ENCODE assay signal across 13 mouse cellular contexts in genomic region chr15:100414011-100414410, GRCm38 (mm10). TPM values are rescaled to one million over a fixed set of nuclear protein-coding genes. Genes with fewer than 3 reads are reported as not detected.
DNase-seq lines count a peak whose midpoint lies in the region; ATAC-seq and TF ChIP-seq lines count a peak whose summit lies in the region.
"Had no signal": no experiment of that assay in that cellular context is flagged by ENCODE, and none has a peak within 500 bp of the region (broad histone marks: within the 10 kb centered on the region; RNA-seq: fewer than 3 reads in every experiment).

No protein-coding gene starts in this region.

- no peaks in the 10 kb centered on the region; the same call in 1 of the 2 replicates for H3K36me3 ChIP-seq in kidney, adult 2 months (ENCODE audit: control insufficient read depth, insufficient read depth, low read length)
- peaks cover 17% of the 10 kb centered on the region for H3K36me3 ChIP-seq in kidney, embryonic 14.5 days (ENCODE audit: control insufficient read depth, insufficient read depth, low read length)
- peaks cover 70% of the 10 kb centered on the region for H3K36me3 ChIP-seq in liver, embryonic 13.5 days

- H3K4me1 ChIP-seq in kidney, adult 2 months (ENCODE audit: control insufficient read depth, insufficient read depth, low read length): peaks cover 61% of the 10 kb centered on the region
- H3K4me1 ChIP-seq in kidney, embryonic 14.5 days (ENCODE audit: control insufficient read depth, insufficient read depth, low read length): peaks cover 9% of the 10 kb centered on the region
- peaks cover 3% of the 10 kb centered on the region for H3K4me1 ChIP-seq in bone marrow, adult 2 months (ENCODE audit: control insufficient read depth, insufficient read depth, low read length)
- H3K4me1 ChIP-seq in liver, embryonic 13.5 days (replicated peaks): peaks cover 93% of the 10 kb centered on the region

- ATAC-seq in kidney, embryonic 14.5 days (ENCODE audit: low FRiP score, low TSS enrichment): no peak
- ATAC-seq in liver, embryonic 13.5 days (ENCODE audit: low read depth): 0 out of 2 replicates have a peak, but pooled peaks have one; percentile 26

- no peak overlapping the region for H3K4me2 ChIP-seq in kidney, embryonic 14.5 days (replicated peaks; ENCODE audit: low read depth, low read length)
- H3K4me2 ChIP-seq in liver, embryonic 13.5 days: no peak overlapping the region
- H3K4me2 ChIP-seq: heart, embryonic 12.5 days; limb, embryonic 15.5 days had no signal

- H3K27me3 ChIP-seq in kidney, adult 2 months (replicated peaks; ENCODE audit: control insufficient read depth, insufficient read depth, low read length): no peaks in the 10 kb centered on the region
- no peaks in the 10 kb centered on the region for H3K27me3 ChIP-seq in kidney, embryonic 14.5 days (ENCODE audit: control insufficient read depth, insufficient read depth, low read length)
- no peaks in the 10 kb centered on the region for H3K27me3 ChIP-seq in liver, embryonic 13.5 days
- H3K27me3 ChIP-seq: heart, embryonic 12.5 days; limb, embryonic 15.5 days had no signal

- DNase-seq in kidney, adult 2 months: peak; percentile 68
- no peak for DNase-seq in liver, embryonic 13.5 days
- peak; percentile 72 for DNase-seq in thymus, postnatal 25 days
- no peak for DNase-seq in spleen, adult 12 weeks (ENCODE audit: low spot score)
- DNase-seq in testis, postnatal 14 days (ENCODE audit: low spot score): no peak
- DNase-seq in adrenal gland, adult (ENCODE audit: inconsistent age in 2 of 2, low spot score in 1 of 2): no peak
- DNase-seq: adrenal gland, postnatal 14 days; cerebellum, postnatal 14 days had no signal

- H3K9ac ChIP-seq in kidney, embryonic 14.5 days (ENCODE audit: low read depth, low read length): no peak overlapping the region
- H3K9ac ChIP-seq in liver, embryonic 13.5 days: 0 out of 2 replicates have a peak overlapping the region, but pooled peaks have one; percentile 17
- H3K9ac ChIP-seq: heart, embryonic 12.5 days; limb, embryonic 15.5 days had no signal

- H3K9me3 ChIP-seq in kidney, embryonic 14.5 days (ENCODE audit: control insufficient read depth, low read length): no peaks in the 10 kb centered on the region
- no peaks in the 10 kb centered on the region for H3K9me3 ChIP-seq in liver, embryonic 13.5 days (replicated peaks)
- H3K9me3 ChIP-seq: heart, embryonic 12.5 days; limb, embryonic 15.5 days; midbrain, embryonic 10.5 days had no signal

- peak overlapping the region; percentile 70 for H3K27ac ChIP-seq in kidney, adult 2 months (ENCODE audit: insufficient read depth, low read depth, low read length)
- H3K27ac ChIP-seq in kidney, embryonic 14.5 days (ENCODE audit: low read depth, low read length): no peak overlapping the region
- H3K27ac ChIP-seq in bone marrow, adult 2 months (ENCODE audit: control insufficient read depth, insufficient read depth, low read depth, low read length, poor library complexity): peak overlapping the region; percentile 13; the same call in 1 of the 2 replicates
- peak overlapping the region; percentile 90 for H3K27ac ChIP-seq in liver, embryonic 13.5 days
- H3K27ac ChIP-seq: limb, embryonic 15.5 days; midbrain, embryonic 10.5 days had no signal

- 49% methylated on average over 4 of the region's 4 CpGs for WGBS in kidney, adult 2 months
- 57% methylated on average over 4 of the region's 4 CpGs for WGBS in kidney, embryonic 14.5 days
- WGBS in bone marrow, adult 2 months: 67% methylated on average over 4 of the region's 4 CpGs
- 54% methylated on average over 4 of the region's 4 CpGs for WGBS in liver, embryonic 13.5 days (ENCODE audit: insufficient replicate concordance)

- no peak for TF ChIP-seq CTCF in kidney, adult 2 months (conservative IDR thresholded peaks at IDR 0.05; ENCODE audit: insufficient read depth, insufficient read length, low read depth, low read length)
- TF ChIP-seq CTCF in bone marrow, adult 2 months (IDR thresholded peaks at IDR 0.05; ENCODE audit: control insufficient read depth, insufficient read depth, low read length): no peak

- H3K4me3 ChIP-seq in kidney, adult 2 months (ENCODE audit: insufficient read depth, low read depth, low read length): no peak overlapping the region
- H3K4me3 ChIP-seq in kidney, embryonic 14.5 days (ENCODE audit: low read length): no peak overlapping the region
- H3K4me3 ChIP-seq in bone marrow, adult 2 months (replicated peaks; ENCODE audit: control insufficient read depth, low read depth, low read length): no peak overlapping the region
- no peak overlapping the region for H3K4me3 ChIP-seq in liver, embryonic 13.5 days (replicated peaks)
- H3K4me3 ChIP-seq: heart, embryonic 12.5 days; limb, embryonic 15.5 days; midbrain, embryonic 10.5 days had no signal

- no peak for TF ChIP-seq POLR2A in kidney, adult 2 months (IDR thresholded peaks at IDR 0.05; ENCODE audit: low read depth, low read length)
- no peak for TF ChIP-seq POLR2A in bone marrow, adult 2 months (IDR thresholded peaks at IDR 0.05; ENCODE audit: borderline replicate concordance, control insufficient read depth, low read depth, low read length)

RNA-seq across cellular contexts. Expression of gene Gm5475, which starts 7.9 kb away (rescaled TPM):
- 1.2 TPM in 2 replicates for polyA plus RNA-seq in kidney, adult 2 months (2012; rRNA removed)
- 0.14 TPM in 1 of 2 replicates, not detected in the other for polyA plus RNA-seq in kidney, embryonic 14.5 days (2014; fragmentation: Nextera tagmentation; extraction: Ambion mirVana)
- not detected in 2 replicates for polyA plus RNA-seq in bone marrow, adult 2 months (2011; ENCODE audit: insufficient read depth, insufficient read length, low replicate concordance, missing spikeins)
- polyA plus RNA-seq in liver, embryonic 13.5 days (2015; fragmentation: Nextera tagmentation; extraction: Ambion mirVana): not detected in 2 replicates
- polyA plus RNA-seq: heart, embryonic 12.5 days had no signal

RNA-seq across cellular contexts. Expression of gene Slc11a2, which starts 10.9 kb away (rescaled TPM):
- 97.1 and 109 TPM in 2 replicates for polyA plus RNA-seq in kidney, adult 2 months (2012; rRNA removed)
- polyA plus RNA-seq in kidney, embryonic 14.5 days (2014; fragmentation: Nextera tagmentation; extraction: Ambion mirVana): 16.4 and 22.6 TPM in 2 replicates
- 27.7 and 30.7 TPM in 2 replicates for polyA plus RNA-seq in bone marrow, adult 2 months (2011; ENCODE audit: insufficient read depth, insufficient read length, low replicate concordance, missing spikeins)
- 46.8 and 57.1 TPM in 2 replicates for polyA plus RNA-seq in liver, embryonic 13.5 days (2015; fragmentation: Nextera tagmentation; extraction: Ambion mirVana)

RNA-seq across cellular contexts. Expression of gene Higd1c, which starts 49.7 kb away (rescaled TPM):
- 0.97 and 2.0 TPM in 2 replicates for polyA plus RNA-seq in kidney, adult 2 months (2012; rRNA removed)
- 0.77 TPM in 1 of 2 replicates, not detected in the other for polyA plus RNA-seq in kidney, embryonic 14.5 days (2014; fragmentation: Nextera tagmentation; extraction: Ambion mirVana)
- polyA plus RNA-seq in bone marrow, adult 2 months (2011; ENCODE audit: insufficient read depth, insufficient read length, low replicate concordance, missing spikeins): not detected in 2 replicates
- not detected in 2 replicates for polyA plus RNA-seq in liver, embryonic 13.5 days (2015; fragmentation: Nextera tagmentation; extraction: Ambion mirVana)
- polyA plus RNA-seq: heart, embryonic 12.5 days; limb, embryonic 15.5 days; midbrain, embryonic 10.5 days had no signal

RNA-seq across cellular contexts. Expression of gene Letmd1, which starts 54.8 kb away (rescaled TPM):
- polyA plus RNA-seq in kidney, adult 2 months (2012; rRNA removed): 79.0 and 79.8 TPM in 2 replicates
- polyA plus RNA-seq in kidney, embryonic 14.5 days (2014; fragmentation: Nextera tagmentation; extraction: Ambion mirVana): 19.2 and 25.4 TPM in 2 replicates
- polyA plus RNA-seq in bone marrow, adult 2 months (2011; ENCODE audit: insufficient read depth, insufficient read length, low replicate concordance, missing spikeins): 10.9 and 19.1 TPM in 2 replicates
- 14.4 and 15.0 TPM in 2 replicates for polyA plus RNA-seq in liver, embryonic 13.5 days (2015; fragmentation: Nextera tagmentation; extraction: Ambion mirVana)

Comparison
In these comparisons a context has a peak if more than half of its experiments do, and no peak if none do; other contexts are left out.
1. DNase-seq: peak in kidney, adult 2 months (single experiment) and thymus, postnatal 25 days (single experiment); none in liver, embryonic 13.5 days (single experiment), spleen, adult 12 weeks (single experiment), testis, postnatal 14 days (single experiment) and adrenal gland, adult (0 of 2).